ENCODE assay signal across 9 mouse cellular contexts in genomic region chr7:45916056-45917003, GRCm38 (mm10). TPM values are rescaled to one million over a fixed set of nuclear protein-coding genes. Genes with fewer than 3 reads are reported as not detected.
DNase-seq lines count a peak whose midpoint lies in the region; ATAC-seq and TF ChIP-seq lines count a peak whose summit lies in the region.
"Had no signal": no experiment of that assay in that cellular context is flagged by ENCODE, and none has a peak within 500 bp of the region (broad histone marks: within the 10 kb centered on the region; RNA-seq: fewer than 3 reads in every experiment).

No protein-coding gene starts in this region.

- H3K9me3 ChIP-seq in heart, embryonic 10.5 days = no peaks in the 10 kb centered on the region
- H3K9me3 ChIP-seq in limb, embryonic 13.5 days = no peaks in the 10 kb centered on the region
- H3K9me3 ChIP-seq in midbrain, embryonic 13.5 days = no peaks in the 10 kb centered on the region
- H3K9me3 ChIP-seq: G1E had no signal

- no peak for TF ChIP-seq CTCF in embryonic fibroblast, embryonic 13.5 days (IDR thresholded peaks at IDR 0.05; ENCODE audit: borderline replicate concordance, insufficient read depth, low read length)

- peak; percentile 52 for TF ChIP-seq POLR2A in embryonic fibroblast, embryonic 13.5 days (IDR thresholded peaks at IDR 0.05; ENCODE audit: low read depth, low read length)

- ATAC-seq in cerebellum, adult (ENCODE audit: insufficient number of reproducible peaks, low FRiP score, low TSS enrichment) = no peak
- peak; percentile 87 for ATAC-seq in limb, embryonic 13.5 days (ENCODE audit: low FRiP score, low read depth)
- peak; percentile 89 for ATAC-seq in midbrain, embryonic 13.5 days

- H3K27ac ChIP-seq in embryonic fibroblast, embryonic 13.5 days (ENCODE audit: insufficient read depth, low read length) = no peak overlapping the region; the same call in 1 of the 2 replicates
- H3K27ac ChIP-seq in heart, embryonic 10.5 days = peak overlapping the region; percentile 74
- H3K27ac ChIP-seq in limb, embryonic 13.5 days = peak overlapping the region; percentile 93
- H3K27ac ChIP-seq in midbrain, embryonic 13.5 days = peak overlapping the region; percentile 76

- peak overlapping the region; percentile 65 for H3K4me2 ChIP-seq in limb, embryonic 13.5 days (replicated peaks)
- H3K4me2 ChIP-seq in midbrain, embryonic 13.5 days (replicated peaks) = peak overlapping the region; percentile 55

- H3K4me1 ChIP-seq in embryonic fibroblast, embryonic 13.5 days (ENCODE audit: control insufficient read depth, insufficient read depth, low read length) = 0 out of 2 replicates have a peak, but pooled peaks cover 5% of the 10 kb centered on the region
- peaks cover 44% of the 10 kb centered on the region for H3K4me1 ChIP-seq in heart, embryonic 10.5 days
- peaks cover 55% of the 10 kb centered on the region for H3K4me1 ChIP-seq in limb, embryonic 13.5 days
- H3K4me1 ChIP-seq in midbrain, embryonic 13.5 days (replicated peaks) = peaks cover 22% of the 10 kb centered on the region

- H3K27me3 ChIP-seq in heart, embryonic 10.5 days (ENCODE audit: insufficient read depth, poor library complexity, severe bottlenecking) = peaks cover 27% of the 10 kb centered on the region; the same call in 1 of the 2 replicates
- H3K27me3 ChIP-seq in limb, embryonic 13.5 days = no peaks in the 10 kb centered on the region
- peaks cover 13% of the 10 kb centered on the region; the same call in 1 of the 2 replicates for H3K27me3 ChIP-seq in midbrain, embryonic 13.5 days

- 0 out of 2 replicates have a peak, but pooled peaks cover 8% of the 10 kb centered on the region for H3K36me3 ChIP-seq in heart, embryonic 10.5 days
- H3K36me3 ChIP-seq in limb, embryonic 13.5 days = peaks cover 10% of the 10 kb centered on the region
- peaks cover 4% of the 10 kb centered on the region; the same call in 1 of the 2 replicates for H3K36me3 ChIP-seq in midbrain, embryonic 13.5 days

- H3K9ac ChIP-seq in limb, embryonic 13.5 days = peak overlapping the region; percentile 67
- peak overlapping the region; percentile 63 for H3K9ac ChIP-seq in midbrain, embryonic 13.5 days (replicated peaks)

- DNase-seq in cerebellum, postnatal 10 days = peak; percentile 68 to 78
- peak; percentile 81 for DNase-seq in heart, embryonic 10.5 days (ENCODE audit: low spot score)
- peak; percentile 75 for DNase-seq in kidney, adult 9 months
- peak; percentile 59 to 60 for DNase-seq in spleen, adult 18-20 months

- WGBS in heart, embryonic 10.5 days = 36% methylated on average over 26 of the region's 26 CpGs
- WGBS in limb, embryonic 13.5 days = 33% methylated on average over 26 of the region's 26 CpGs
- WGBS in midbrain, embryonic 13.5 days = 35% methylated on average over 26 of the region's 26 CpGs

- H3K4me3 ChIP-seq in embryonic fibroblast, embryonic 13.5 days (ENCODE audit: insufficient read depth, low read length) = no peak overlapping the region
- peak overlapping the region; percentile 50 for H3K4me3 ChIP-seq in heart, embryonic 10.5 days
- peak overlapping the region; percentile 37 for H3K4me3 ChIP-seq in limb, embryonic 13.5 days
- peak overlapping the region; percentile 27 for H3K4me3 ChIP-seq in midbrain, embryonic 13.5 days (replicated peaks)

RNA-seq across cellular contexts. Expression of gene Emp3, which starts 4.9 kb away (rescaled TPM):
- polyA plus RNA-seq in embryonic fibroblast, embryonic 13.5 days (2011; ENCODE audit: insufficient read length, low read depth, missing spikeins) = 373 and 394 TPM in 2 replicates
- polyA plus RNA-seq in heart, embryonic 10.5 days (2016; fragmentation: Nextera tagmentation; extraction: Ambion mirVana) = 45.0 and 46.1 TPM in 2 replicates
- polyA plus RNA-seq in limb, embryonic 13.5 days (2015; fragmentation: Nextera tagmentation; extraction: Ambion mirVana) = 181 and 186 TPM in 2 replicates
- polyA plus RNA-seq in midbrain, embryonic 13.5 days (2015; fragmentation: Nextera tagmentation; extraction: Ambion mirVana) = 24.4 and 27.3 TPM in 2 replicates

RNA-seq across cellular contexts. Expression of gene Ccdc114, which starts 7.5 kb away (rescaled TPM):
- 0.73 and 1.1 TPM in 2 replicates for polyA plus RNA-seq in embryonic fibroblast, embryonic 13.5 days (2011; ENCODE audit: insufficient read length, low read depth, missing spikeins)
- polyA plus RNA-seq in heart, embryonic 10.5 days (2016; fragmentation: Nextera tagmentation; extraction: Ambion mirVana) = 3.2 and 3.3 TPM in 2 replicates
- 4.1 and 4.8 TPM in 2 replicates for polyA plus RNA-seq in limb, embryonic 13.5 days (2015; fragmentation: Nextera tagmentation; extraction: Ambion mirVana)
- 3.3 and 4.1 TPM in 2 replicates for polyA plus RNA-seq in midbrain, embryonic 13.5 days (2015; fragmentation: Nextera tagmentation; extraction: Ambion mirVana)

RNA-seq across cellular contexts. Expression of gene Tmem143, which starts 19.6 kb away (rescaled TPM):
- polyA plus RNA-seq in embryonic fibroblast, embryonic 13.5 days (2011; ENCODE audit: insufficient read length, low read depth, missing spikeins) = 18.0 and 21.2 TPM in 2 replicates
- polyA plus RNA-seq in heart, embryonic 10.5 days (2016; fragmentation: Nextera tagmentation; extraction: Ambion mirVana) = 5.8 and 6.5 TPM in 2 replicates
- 4.9 and 5.2 TPM in 2 replicates for polyA plus RNA-seq in limb, embryonic 13.5 days (2015; fragmentation: Nextera tagmentation; extraction: Ambion mirVana)
- 5.9 and 6.7 TPM in 2 replicates for polyA plus RNA-seq in midbrain, embryonic 13.5 days (2015; fragmentation: Nextera tagmentation; extraction: Ambion mirVana)

RNA-seq across cellular contexts. Expression of gene Syngr4, which starts 19.8 kb away (rescaled TPM):
- polyA plus RNA-seq in embryonic fibroblast, embryonic 13.5 days (2011; ENCODE audit: insufficient read length, low read depth, missing spikeins) = not detected in 2 replicates
- 0.99 and 1.5 TPM in 2 replicates for polyA plus RNA-seq in heart, embryonic 10.5 days (2016; fragmentation: Nextera tagmentation; extraction: Ambion mirVana)
- 0.43 and 0.46 TPM in 2 replicates for polyA plus RNA-seq in limb, embryonic 13.5 days (2015; fragmentation: Nextera tagmentation; extraction: Ambion mirVana)
- 0.28 and 0.66 TPM in 2 replicates for polyA plus RNA-seq in midbrain, embryonic 13.5 days (2015; fragmentation: Nextera tagmentation; extraction: Ambion mirVana)

RNA-seq across cellular contexts. Expression of gene Grin2d, which starts 38.2 kb away (rescaled TPM):
- polyA plus RNA-seq in embryonic fibroblast, embryonic 13.5 days (2011; ENCODE audit: insufficient read length, low read depth, missing spikeins) = 1.8 and 2.1 TPM in 2 replicates
- polyA plus RNA-seq in heart, embryonic 10.5 days (2016; fragmentation: Nextera tagmentation; extraction: Ambion mirVana) = 0.10 and 0.18 TPM in 2 replicates
- 0.43 and 0.59 TPM in 2 replicates for polyA plus RNA-seq in limb, embryonic 13.5 days (2015; fragmentation: Nextera tagmentation; extraction: Ambion mirVana)
- polyA plus RNA-seq in midbrain, embryonic 13.5 days (2015; fragmentation: Nextera tagmentation; extraction: Ambion mirVana) = 1.2 and 1.3 TPM in 2 replicates
